Mouse (Mus musculus): ENCODE results near the gene Mtln. TPM values are rescaled to one million over a fixed set of nuclear protein-coding genes. Genes with fewer than 3 reads are reported as not detected.
A peak's percentile ranks its signal among the peaks of the same experiment; 100 is the strongest.

Mtln gene
- total RNA-seq (2015; ENCODE audit: low replicate concordance): 1.7 and 5.6 TPM in 2 replicates
- total RNA-seq (2017; ENCODE audit: low replicate concordance): 2.1 and 7.9 TPM in 2 replicates

DNA sequence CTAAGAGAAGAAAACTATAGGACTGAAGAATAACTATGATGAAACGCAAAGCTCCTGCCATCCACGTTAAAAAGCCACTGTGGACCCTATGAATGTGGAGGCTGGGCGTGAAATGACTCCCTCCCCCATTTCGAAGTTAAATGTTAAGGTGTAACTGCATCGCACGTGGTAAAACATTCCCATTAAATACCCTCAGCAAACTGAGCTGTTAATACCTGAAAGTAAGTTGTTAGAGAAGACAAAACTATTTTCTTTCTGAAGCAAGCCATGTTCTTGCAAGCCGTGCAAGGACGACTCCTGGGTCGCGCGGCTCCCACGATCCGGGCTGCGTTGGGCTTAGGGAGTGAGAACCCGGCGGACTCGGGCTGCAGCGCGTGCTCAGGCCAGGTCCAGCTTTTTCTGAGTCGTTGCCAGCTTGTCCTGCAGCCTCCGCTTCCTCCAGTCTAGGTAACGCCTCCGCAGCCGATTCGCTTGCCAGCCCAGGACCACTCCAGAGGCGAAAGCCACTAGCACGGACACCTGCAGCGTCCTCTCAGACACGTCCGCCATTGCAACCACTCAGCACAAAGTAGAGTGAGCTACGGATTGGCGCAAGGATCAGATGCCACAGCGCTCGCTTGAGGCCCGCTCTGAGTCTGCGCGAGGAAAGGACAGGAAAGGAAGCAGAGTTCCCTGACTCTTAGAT lies at the start of gene Mtln:
TSS of gene Mtln (minus strand) at position 570 of the 685 bp plus-strand sequence.
- peak; percentile 87 for ATAC-seq (replicated peaks; ENCODE audit: low FRiP score, poor library complexity, severe bottlenecking)

DNA sequence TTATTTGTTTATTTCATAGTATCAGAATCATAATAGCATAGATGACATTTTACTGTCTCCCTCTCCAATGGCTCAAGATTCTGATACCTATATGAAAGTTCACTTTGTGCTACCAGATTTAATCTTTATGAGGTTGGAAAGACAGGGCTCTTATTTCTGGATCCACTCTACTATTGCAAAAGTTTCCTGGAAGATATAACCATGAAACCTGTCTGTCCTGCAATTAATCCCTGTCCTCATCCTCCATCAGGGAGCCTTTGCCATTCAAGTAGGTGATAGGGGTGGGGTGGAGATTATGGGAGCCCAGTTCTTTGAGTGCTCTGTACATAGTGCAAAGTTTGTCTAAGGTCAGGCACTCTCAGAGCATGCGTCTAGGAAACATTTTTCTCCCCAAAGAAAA lies 49.1 kb upstream of the Mtln start:
- no peak for ATAC-seq (replicated peaks; ENCODE audit: low FRiP score, poor library complexity, severe bottlenecking)

- ATAC-seq (replicated peaks; ENCODE audit: low FRiP score, poor library complexity, severe bottlenecking): no peak
These were observed 47.1 kb upstream of the Mtln start for GRCm38 (mm10) chr2:127839425-127839824.

- no peak for ATAC-seq (replicated peaks; ENCODE audit: low FRiP score, poor library complexity, severe bottlenecking)
These were observed 46.3 kb upstream of the Mtln start, which contains the start of gene Acoxl for GRCm38 (mm10) chr2:127838576-127838975. TSS of gene Acoxl (plus strand) at chr2:127838876.

GRCm38 (mm10) chr2:127832833-127833190 lies 40.5 kb upstream of the Mtln start:
- peak; percentile 69 for ATAC-seq (replicated peaks; ENCODE audit: low FRiP score, poor library complexity, severe bottlenecking)

DNA sequence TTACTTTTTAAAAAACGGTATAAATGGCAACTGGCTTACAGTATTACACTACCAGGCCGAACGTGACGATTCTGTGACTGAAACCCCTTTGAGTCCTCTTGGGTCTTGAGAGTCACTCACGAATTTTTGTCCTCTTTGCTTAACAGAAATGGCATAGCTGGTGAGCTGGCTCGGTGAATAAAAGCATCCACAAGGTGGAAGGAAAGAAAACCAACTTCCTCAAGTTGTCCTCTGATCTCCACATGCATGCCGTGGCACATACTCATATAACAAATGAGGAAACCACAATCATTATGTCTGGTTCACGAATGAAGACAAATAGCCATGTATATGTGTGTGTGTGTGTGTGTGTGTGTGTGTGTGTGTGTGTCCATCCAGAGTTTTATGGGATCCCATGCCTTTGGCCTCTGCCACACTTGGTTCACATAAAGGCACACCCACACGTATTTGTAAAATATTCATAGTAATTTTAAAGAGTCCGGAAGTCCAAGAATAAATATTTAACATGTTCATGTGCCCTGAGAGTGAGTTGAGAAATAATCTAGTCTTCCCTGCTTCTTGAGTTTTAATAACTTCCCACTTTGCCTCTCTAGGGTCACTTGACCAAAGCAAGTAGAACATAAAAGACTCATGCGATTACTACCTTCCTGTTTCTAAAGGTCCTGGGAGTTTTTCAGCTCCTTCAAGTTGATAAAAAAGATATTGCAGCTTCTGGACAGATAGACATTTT lies 40.0 kb upstream of the Mtln start:
- ATAC-seq (replicated peaks; ENCODE audit: low FRiP score, poor library complexity, severe bottlenecking): peak; percentile 7; the same call in 1 of the 2 replicates

DNA sequence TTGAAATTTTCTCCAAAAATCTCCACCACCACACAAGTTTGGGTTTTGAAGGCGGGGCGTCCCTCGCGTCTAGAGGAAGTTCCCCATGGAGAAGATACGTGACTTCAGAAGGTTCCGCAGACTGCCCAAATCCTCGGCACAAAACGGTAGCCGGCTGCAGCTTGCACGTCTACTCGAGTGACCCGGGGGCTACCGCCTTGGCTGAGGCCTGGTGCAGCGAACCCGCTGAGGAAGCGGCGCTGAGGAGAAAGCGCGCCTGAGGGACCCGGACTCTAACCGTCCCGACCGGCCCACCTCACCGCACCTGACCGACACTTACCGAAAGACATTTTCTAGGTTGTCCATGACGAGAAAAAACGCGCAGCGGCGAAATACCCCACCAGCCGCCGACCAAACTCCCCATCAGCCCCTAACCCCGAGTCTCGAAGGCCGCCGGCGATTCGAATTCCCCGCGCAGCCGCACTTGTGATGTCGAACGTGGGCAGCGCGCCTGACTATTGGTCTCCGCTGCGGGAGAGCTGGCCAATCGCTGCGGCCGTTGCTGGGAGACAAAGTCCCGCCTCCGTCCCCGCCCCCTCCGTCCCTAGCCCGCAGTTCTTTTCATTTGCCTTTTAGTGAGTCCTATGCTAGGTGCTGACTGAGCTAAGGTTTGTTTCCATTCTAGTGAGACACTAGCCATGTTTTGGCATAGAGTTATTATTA lies 39.3 kb upstream of the Mtln start, which contains the start of gene Bub1:
TSS of gene Bub1 (minus strand) at position 465 of the 702 bp plus-strand sequence.
- ATAC-seq (replicated peaks; ENCODE audit: low FRiP score, poor library complexity, severe bottlenecking): peak; percentile 99

DNA sequence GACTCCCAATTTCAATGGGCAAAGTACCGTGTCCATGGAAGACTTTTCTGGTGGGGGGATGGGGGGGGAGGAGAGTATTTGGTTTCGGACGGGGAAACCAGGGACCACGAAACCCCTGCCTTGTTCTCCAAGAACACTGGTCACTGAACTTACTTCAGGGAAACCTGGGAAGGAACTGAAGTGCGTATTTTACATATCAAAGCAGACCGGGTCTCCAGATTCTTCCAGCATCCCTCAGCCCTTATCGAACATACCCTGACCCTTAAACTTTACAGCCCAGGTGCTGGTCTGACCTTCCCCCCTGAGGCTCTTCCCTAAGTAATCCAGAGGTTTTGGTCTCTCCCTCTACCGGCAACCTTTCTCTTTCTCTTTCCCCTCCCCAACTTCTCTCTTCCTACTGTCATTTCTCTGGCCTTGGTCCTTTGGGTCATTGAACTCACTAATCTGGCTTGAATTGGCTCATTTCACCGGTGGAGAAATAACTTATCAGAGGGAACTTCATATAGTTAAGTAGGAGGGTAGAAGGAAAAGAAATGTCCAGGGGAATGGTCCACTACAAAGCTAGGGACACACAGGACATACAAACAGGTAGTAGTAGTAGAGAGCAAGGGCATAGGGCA lies 2.5 kb downstream of the Mtln start:
- no peak for ATAC-seq (replicated peaks; ENCODE audit: low FRiP score, poor library complexity, severe bottlenecking)

DNA sequence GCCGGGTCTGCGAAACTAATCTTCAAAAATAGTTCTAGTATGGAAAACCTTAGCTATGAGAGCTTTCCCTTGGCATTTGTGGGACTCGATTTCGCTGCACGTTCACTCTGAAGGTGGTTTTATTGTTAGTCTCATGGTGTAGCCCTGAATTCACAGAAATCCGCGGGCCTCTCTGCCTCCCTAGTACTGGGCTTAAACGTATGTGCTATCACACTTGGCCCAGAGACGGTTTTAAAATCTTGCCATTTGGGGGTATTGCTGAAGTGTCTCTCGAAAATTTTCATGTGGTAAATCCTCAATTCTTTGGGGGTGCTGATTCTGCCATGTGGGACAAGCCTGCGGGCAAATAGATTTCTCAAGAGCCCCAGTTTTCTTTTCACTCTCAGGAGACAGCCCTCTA lies 3.1 kb downstream of the Mtln start:
- ATAC-seq (replicated peaks; ENCODE audit: low FRiP score, poor library complexity, severe bottlenecking): peak; percentile 60

GRCm38 (mm10) chr2:127788440-127789116 lies 3.7 kb downstream of the Mtln start, which contains the start of gene Nphp1:
TSS of gene Nphp1 (minus strand) at chr2:127788897.
- peak; percentile 92 for ATAC-seq (replicated peaks; ENCODE audit: low FRiP score, poor library complexity, severe bottlenecking)

DNA sequence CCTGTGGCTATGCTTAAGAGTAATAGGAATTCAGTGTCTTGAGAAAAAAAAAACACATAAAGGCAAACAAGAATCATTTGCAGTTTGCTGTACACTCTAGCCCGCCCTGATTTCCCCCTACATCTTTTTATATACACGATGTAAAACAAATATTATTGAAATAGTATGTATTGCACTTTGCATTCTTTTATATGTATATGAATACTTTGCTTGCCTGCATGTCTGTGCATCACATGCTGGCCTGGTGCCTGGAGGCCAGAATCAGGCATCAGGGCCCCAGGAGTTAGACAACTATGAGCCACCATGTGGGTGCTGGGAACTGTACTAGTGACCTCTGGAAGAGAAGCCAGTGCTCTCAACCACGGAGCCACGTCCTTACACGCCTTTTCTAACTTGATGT lies 5.1 kb downstream of the Mtln start:
- no peak for ATAC-seq (replicated peaks; ENCODE audit: low FRiP score, poor library complexity, severe bottlenecking)

GRCm38 (mm10) chr2:127778451-127778850 lies 13.8 kb downstream of the Mtln start:
- ATAC-seq (replicated peaks; ENCODE audit: low FRiP score, poor library complexity, severe bottlenecking): no peak

DNA sequence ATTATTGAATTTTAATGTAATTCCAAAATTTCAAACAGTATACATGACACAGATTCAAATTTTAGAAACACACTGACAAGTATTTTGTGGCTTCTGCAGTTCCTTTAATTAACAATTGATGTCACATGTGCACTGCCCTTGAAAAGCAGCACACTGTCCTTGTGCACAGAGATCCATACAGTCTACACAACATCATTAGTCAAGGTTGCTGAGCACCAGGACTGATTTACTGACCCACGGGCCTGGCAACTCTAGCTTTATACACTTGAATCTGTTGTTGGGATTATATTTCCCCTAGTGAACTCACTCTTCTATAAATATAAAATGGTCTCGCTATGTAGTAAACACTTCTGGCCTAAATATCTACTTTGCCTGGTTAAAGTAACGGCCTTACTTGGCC lies 17.3 kb downstream of the Mtln start:
- ATAC-seq (replicated peaks; ENCODE audit: low FRiP score, poor library complexity, severe bottlenecking): no peak

GRCm38 (mm10) chr2:127774578-127774941 lies 17.7 kb downstream of the Mtln start:
- no peak for ATAC-seq (replicated peaks; ENCODE audit: low FRiP score, poor library complexity, severe bottlenecking)

DNA sequence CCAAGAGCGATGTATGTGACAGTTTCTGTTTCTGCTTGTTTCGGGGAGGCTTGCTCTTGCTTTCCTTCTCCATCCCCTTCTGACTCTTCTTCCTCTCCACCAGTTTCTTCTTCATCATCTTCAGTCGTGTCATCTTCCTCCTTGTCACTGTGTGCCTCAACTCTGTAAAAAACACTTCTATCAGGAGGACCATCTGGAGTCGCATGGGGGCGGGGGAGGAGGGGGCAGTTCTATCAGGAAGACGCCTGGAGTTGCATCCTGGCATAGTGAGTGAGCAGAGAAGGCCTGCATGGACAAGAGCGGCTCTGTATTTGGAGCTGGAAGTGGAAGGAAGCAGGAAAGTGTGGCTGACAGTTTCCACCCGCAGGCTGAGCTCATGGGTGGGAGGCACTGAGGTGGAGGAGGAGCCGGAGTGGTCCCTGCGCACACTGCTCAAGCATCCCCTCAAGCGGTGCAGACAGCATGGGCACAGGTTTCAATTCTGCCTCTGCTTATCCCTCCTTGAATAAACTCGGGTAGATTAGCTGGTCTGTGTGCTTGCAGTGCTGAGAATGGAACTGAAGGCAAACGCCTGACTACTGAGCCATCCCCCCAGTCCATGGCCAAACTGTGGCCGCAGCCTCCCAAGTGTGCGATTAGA lies 18.2 kb downstream of the Mtln start:
- ATAC-seq (replicated peaks; ENCODE audit: low FRiP score, poor library complexity, severe bottlenecking): no peak

DNA sequence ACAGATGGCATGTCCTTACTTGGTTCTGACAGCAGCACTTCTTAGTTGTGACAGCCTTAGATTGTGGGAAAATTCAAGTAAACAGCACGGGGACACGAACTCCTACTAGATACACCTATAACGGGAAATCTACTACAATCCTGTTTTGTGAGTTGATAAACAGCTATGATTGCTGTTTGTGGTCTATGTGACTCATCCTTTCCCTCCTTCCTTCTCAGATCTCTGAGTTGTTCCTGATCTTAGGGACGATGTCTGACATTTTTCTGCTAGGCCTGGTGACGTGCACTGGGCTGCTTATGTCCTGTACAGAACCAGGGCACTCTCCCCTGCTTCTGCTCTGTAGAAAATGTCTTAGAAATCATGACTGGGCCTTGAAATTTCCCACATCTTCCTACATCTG lies 30.7 kb downstream of the Mtln start:
- ATAC-seq (replicated peaks; ENCODE audit: low FRiP score, poor library complexity, severe bottlenecking): no peak

GRCm38 (mm10) chr2:127760429-127761000 lies 31.8 kb downstream of the Mtln start:
- ATAC-seq (replicated peaks; ENCODE audit: low FRiP score, poor library complexity, severe bottlenecking): no peak

DNA sequence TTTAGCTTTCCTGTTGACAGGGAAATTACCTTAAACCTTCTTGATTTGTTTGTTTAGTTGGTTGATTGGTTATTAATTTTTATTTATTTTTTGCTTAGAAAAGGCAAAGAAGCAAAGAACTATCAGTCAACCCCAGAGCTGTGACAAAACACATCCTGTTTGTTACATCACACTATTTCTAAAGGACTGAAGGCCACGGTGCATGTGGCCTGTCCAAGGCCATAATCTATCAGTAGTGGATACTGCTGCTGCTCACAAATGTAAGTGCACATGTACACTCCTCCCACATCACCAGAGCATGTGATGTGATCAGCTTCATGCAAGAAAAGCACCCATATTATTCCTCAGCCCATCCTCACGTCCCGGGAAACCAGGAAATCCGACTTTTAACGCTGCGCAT lies 32.3 kb downstream of the Mtln start:
- no peak for ATAC-seq (replicated peaks; ENCODE audit: low FRiP score, poor library complexity, severe bottlenecking)

Measured in erythroblast, adult 5-6 weeks (primary cell).